Mouse (Mus musculus): ENCODE data around the gene Trpd52l3. TPM values are rescaled to one million over a fixed set of nuclear protein-coding genes. Genes with fewer than 3 reads are reported as not detected.
"Not testable (repeated sequence)": the region's sequence is repeated elsewhere in the genome, so short reads cannot be mapped to it uniquely, and the experiment has no call there.

The Trpd52l3 gene
- polyA plus RNA-seq, 1 experiment: not detected

- Histone ChIP-seq H3K4me3 (ENCODE audit: insufficient read depth, low read length) (no peak overlapping the region), H3K27ac (ENCODE audit: insufficient read depth, low read depth, low read length) (no peak overlapping the region), H3K4me1 (ENCODE audit: control insufficient read depth, insufficient read depth, low read length) (no peaks in the 10 kb centered on the region)
- no peak for TF ChIP-seq CTCF (IDR thresholded peaks at IDR 0.05; ENCODE audit: low read depth, low read length)
- TF ChIP-seq POLR2A (IDR thresholded peaks at IDR 0.05; ENCODE audit: borderline replicate concordance, low read depth, low read length): no peak
These were observed 19.2 kb upstream of the Trpd52l3 start for GRCm38 (mm10) chr19:29984208-29985005.

GRCm38 (mm10) chr19:29986464-29987091 is 17.0 kb upstream of the Trpd52l3 start:
- Histone ChIP-seq H3K4me3 (ENCODE audit: insufficient read depth, low read length) (no peak overlapping the region), H3K27ac (ENCODE audit: insufficient read depth, low read depth, low read length) (no peak overlapping the region), H3K4me1 (ENCODE audit: control insufficient read depth, insufficient read depth, low read length) (no peaks in the 10 kb centered on the region)
- TF ChIP-seq POLR2A (IDR thresholded peaks at IDR 0.05; ENCODE audit: borderline replicate concordance, low read depth, low read length): no peak
- TF ChIP-seq CTCF (IDR thresholded peaks at IDR 0.05; ENCODE audit: low read depth, low read length): no peak

- H3K4me3 ChIP-seq (ENCODE audit: insufficient read depth, low read length): no peak overlapping the region
- no peak overlapping the region for H3K27ac ChIP-seq (ENCODE audit: insufficient read depth, low read depth, low read length)
- no peak for TF ChIP-seq CTCF (IDR thresholded peaks at IDR 0.05; ENCODE audit: low read depth, low read length)
- no peak for TF ChIP-seq POLR2A (IDR thresholded peaks at IDR 0.05; ENCODE audit: borderline replicate concordance, low read depth, low read length)
- peaks cover 6% of the 10 kb centered on the region; the same call in 1 of the 2 replicates for H3K4me1 ChIP-seq (ENCODE audit: control insufficient read depth, insufficient read depth, low read length)
These were observed 2.9 kb upstream of the Trpd52l3 start for GRCm38 (mm10) chr19:30000406-30001365.

DNA sequence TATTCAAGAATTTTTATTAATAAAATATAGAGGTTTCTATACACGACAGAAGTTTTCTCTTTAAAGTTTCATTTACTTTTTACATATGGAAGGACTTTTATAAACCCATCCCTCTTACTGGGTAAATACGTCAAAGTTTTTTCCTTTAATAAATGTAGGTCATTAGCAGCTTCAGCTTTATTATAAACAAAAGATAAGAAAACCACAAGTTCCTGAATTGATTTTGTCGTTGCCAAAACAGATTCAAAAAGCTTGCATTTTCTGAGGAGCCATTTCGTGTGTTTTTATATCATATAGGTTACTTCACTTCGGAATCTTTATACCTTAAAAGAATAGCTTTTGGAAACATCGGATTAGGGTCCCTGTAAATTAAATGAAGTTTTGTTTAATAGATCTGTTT is 2.0 kb upstream of the Trpd52l3 start:
- Histone ChIP-seq H3K4me1 (ENCODE audit: control insufficient read depth, insufficient read depth, low read length) (peaks cover 6% of the 10 kb centered on the region; the same call in 1 of the 2 replicates), H3K4me3 (ENCODE audit: insufficient read depth, low read length) (no peak overlapping the region), H3K27ac (ENCODE audit: insufficient read depth, low read depth, low read length) (no peak overlapping the region)
- no peak for TF ChIP-seq POLR2A (IDR thresholded peaks at IDR 0.05; ENCODE audit: borderline replicate concordance, low read depth, low read length)
- TF ChIP-seq CTCF (IDR thresholded peaks at IDR 0.05; ENCODE audit: low read depth, low read length): no peak

DNA sequence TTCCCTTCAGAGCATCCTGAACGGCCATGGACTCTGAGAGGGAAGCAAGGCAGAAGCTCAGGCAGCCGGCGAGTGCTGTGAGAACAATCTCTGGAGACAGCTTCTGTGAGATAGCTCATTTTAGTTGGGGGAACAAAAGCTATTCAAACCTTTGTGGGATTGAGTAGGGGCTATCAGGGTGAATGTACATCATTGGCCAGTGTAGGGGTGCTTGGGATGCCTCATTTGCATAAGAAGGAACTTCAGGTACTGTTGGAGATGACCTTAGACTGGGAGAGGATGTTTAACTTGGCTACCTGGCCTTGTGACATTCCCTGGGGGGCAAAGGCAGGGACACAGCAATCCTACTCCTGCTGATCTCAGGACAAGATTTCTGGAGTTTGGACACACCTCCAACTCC is 2.8 kb downstream of the Trpd52l3 start:
- Histone ChIP-seq H3K4me3 (ENCODE audit: insufficient read depth, low read length) (no peak overlapping the region), H3K27ac (ENCODE audit: insufficient read depth, low read depth, low read length) (no peak overlapping the region), H3K4me1 (ENCODE audit: control insufficient read depth, insufficient read depth, low read length) (peaks cover 9% of the 10 kb centered on the region)
- TF ChIP-seq CTCF (IDR thresholded peaks at IDR 0.05; ENCODE audit: low read depth, low read length) (no peak), POLR2A (IDR thresholded peaks at IDR 0.05; ENCODE audit: borderline replicate concordance, low read depth, low read length) (no peak)

DNA sequence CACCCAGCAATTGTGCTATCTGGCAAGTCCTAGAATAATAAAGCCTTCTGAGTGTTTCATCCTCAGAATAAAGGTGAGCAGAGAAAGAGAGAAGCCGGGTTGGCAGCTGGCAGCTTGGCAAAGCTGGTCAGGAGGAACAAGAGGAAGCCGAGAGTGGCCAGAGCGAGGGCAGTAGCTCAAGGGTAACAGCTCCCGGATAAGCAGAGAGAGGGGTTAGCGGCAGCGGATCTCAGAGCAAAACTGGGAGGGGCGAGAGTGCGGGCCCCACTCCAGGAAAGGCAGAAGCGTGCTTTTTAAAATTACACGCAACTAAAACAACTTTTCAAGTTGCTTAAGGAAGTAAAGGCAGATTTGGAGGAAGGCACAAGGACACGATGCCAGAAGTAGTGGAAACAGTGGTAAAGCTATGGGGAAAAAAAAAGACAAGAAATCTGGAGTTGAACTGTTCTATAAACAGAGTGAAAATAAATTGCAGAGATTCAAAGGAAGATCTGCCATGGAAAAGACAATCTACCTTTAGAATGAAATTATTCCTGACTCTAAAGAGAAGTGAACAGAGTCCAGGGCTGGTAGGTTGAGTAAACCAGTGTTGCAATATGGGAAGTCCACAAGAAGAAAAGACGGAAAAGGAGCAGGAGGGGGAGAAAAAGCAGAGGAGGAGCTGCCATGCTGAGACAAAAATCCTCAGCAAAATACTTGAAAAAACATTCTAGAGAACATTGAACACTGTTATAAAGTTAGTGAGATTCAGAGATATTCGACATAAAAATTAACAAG is 7.1 kb downstream of the Trpd52l3 start:
- Histone ChIP-seq H3K4me3 (ENCODE audit: insufficient read depth, low read length) (peak overlapping the region; percentile 45), H3K4me1 (ENCODE audit: control insufficient read depth, insufficient read depth, low read length) (peaks cover 9% of the 10 kb centered on the region), H3K27ac (ENCODE audit: insufficient read depth, low read depth, low read length) (peak overlapping the region; percentile 53)
- no peak for TF ChIP-seq CTCF (IDR thresholded peaks at IDR 0.05; ENCODE audit: low read depth, low read length)
- TF ChIP-seq POLR2A (IDR thresholded peaks at IDR 0.05; ENCODE audit: borderline replicate concordance, low read depth, low read length): no peak

DNA sequence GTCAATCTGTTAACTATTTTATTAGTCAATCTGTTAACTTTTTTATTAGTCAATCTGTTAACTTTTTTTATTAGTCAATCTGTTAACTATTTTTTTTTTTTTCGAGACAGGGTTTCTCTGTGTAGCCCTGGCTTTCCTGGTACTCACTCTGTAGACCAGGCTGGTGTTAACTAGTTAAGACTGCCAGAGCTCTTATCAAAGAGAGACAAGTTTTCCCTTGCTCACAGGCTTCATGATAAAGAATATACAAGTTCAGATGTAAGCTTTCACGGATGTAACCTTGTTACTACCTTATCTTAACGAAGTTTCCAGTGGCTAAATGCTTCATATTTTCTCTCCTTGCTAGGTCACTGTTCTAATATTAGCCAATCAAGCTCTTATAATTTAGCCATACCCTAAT is 10.7 kb downstream of the Trpd52l3 start:
- H3K27ac ChIP-seq (ENCODE audit: insufficient read depth, low read depth, low read length): no peak overlapping the region
- peaks cover 9% of the 10 kb centered on the region for H3K4me1 ChIP-seq (ENCODE audit: control insufficient read depth, insufficient read depth, low read length)
- TF ChIP-seq POLR2A (IDR thresholded peaks at IDR 0.05; ENCODE audit: borderline replicate concordance, low read depth, low read length): no peak
- no peak for TF ChIP-seq CTCF (IDR thresholded peaks at IDR 0.05; ENCODE audit: low read depth, low read length)
- H3K4me3 ChIP-seq (ENCODE audit: insufficient read depth, low read length): no peak overlapping the region

DNA sequence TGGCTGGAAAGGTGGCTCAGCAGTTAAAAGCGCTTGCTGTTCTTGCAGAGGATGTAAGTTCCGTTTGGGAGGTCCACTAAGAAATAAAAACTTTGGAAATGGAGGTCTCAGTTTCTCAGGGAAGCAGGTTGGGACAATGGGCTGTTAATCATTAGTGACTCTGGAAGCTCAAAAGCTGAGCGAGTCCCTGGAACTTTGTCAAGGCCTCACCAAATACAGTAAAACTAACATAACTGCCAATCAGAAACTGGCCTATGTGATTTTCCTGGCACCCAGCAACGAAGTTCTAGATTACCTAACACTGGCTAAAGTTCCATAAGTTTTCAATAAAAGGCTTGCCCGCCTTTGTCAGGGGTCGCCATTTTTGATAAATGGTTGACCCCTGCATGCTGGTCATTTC is 12.6 kb downstream of the Trpd52l3 start:
- Histone ChIP-seq H3K27ac (ENCODE audit: insufficient read depth, low read depth, low read length) (no peak overlapping the region), H3K4me3 (ENCODE audit: insufficient read depth, low read length) (no peak overlapping the region), H3K4me1 (ENCODE audit: control insufficient read depth, insufficient read depth, low read length) (peaks cover 2% of the 10 kb centered on the region; the same call in 1 of the 2 replicates)
- no peak for TF ChIP-seq CTCF (IDR thresholded peaks at IDR 0.05; ENCODE audit: low read depth, low read length)
- no peak for TF ChIP-seq POLR2A (IDR thresholded peaks at IDR 0.05; ENCODE audit: borderline replicate concordance, low read depth, low read length)

- not testable (repeated sequence) for H3K4me1 ChIP-seq (ENCODE audit: control insufficient read depth, insufficient read depth, low read length); H3K4me3 ChIP-seq (ENCODE audit: insufficient read depth, low read length); H3K27ac ChIP-seq (ENCODE audit: insufficient read depth, low read depth, low read length)
These were observed 19.8 kb downstream of the Trpd52l3 start for GRCm38 (mm10) chr19:30023419-30023818.

Data from bone marrow macrophage, adult 2 months (primary cell).